Mouse (Mus musculus): ENCODE results near the gene Lrfn3. TPM values are rescaled to one million over a fixed set of nuclear protein-coding genes. Genes with fewer than 3 reads are reported as not detected.

The Lrfn3 gene
- polyA plus RNA-seq, 1 experiment from 2014 or later: 5.3 TPM

DNA sequence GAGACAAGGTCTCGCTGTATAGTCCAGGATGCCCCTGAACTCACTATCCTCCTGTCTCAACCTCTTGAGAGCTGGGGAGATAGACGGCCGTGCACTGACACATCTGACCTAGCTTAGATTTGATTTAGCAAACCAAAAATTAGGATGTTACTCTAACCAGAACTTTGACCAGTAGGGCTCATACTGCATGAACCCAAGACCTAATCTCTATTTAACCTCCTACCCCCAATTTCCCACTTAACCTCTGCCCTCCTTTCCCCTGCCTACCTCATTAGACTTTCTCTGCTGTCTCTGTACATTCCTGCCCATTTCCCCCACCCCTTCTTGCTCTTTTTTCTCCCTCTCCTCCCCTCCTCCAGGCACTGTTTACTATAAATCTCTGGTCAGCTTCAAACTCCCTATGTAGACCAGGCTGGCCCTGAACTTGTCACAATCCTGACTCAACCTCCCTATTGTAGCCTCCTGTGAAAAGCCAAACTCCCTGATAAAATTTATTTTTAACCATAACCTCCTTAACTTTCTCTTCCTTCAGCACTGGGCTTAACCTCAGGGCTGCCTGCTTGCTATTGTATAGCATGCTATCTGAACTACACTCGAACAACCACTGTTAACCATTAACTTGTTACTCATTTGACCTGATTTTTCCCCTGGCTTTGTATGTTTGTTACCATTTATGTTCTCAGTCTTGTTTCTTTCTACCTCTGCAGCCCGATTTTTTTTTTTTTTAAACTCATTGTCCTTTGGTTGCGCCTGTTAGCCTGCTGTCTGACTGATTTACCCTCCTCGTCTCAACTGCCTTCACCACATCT lies 4.0 kb downstream of the Lrfn3 start:
- 58% methylated on average over 7 of the region's 7 CpGs for WGBS
- no peak overlapping the region for H3K4me2 ChIP-seq (replicated peaks; ENCODE audit: low read depth, low read length)
- no peak overlapping the region for H3K9ac ChIP-seq (ENCODE audit: low read depth, low read length)
- ATAC-seq (ENCODE audit: low FRiP score) (no peak), DNase-seq (ENCODE audit: low spot score) (no peak)
- H3K27me3 ChIP-seq (ENCODE audit: control insufficient read depth, insufficient read depth, low read length): no peaks in the 10 kb centered on the region
- H3K27ac ChIP-seq (ENCODE audit: low read depth, low read length): no peak overlapping the region
- H3K9me3 ChIP-seq (ENCODE audit: control insufficient read depth, low read length): no peaks in the 10 kb centered on the region
- peaks cover 8% of the 10 kb centered on the region for H3K4me1 ChIP-seq (replicated peaks; ENCODE audit: control insufficient read depth, insufficient read depth, low read length)
- H3K4me3 ChIP-seq (ENCODE audit: low read depth, low read length): no peak overlapping the region
- no peaks in the 10 kb centered on the region; the same call in 1 of the 2 replicates for H3K36me3 ChIP-seq (ENCODE audit: control insufficient read depth, insufficient read depth, low read length)

DNA sequence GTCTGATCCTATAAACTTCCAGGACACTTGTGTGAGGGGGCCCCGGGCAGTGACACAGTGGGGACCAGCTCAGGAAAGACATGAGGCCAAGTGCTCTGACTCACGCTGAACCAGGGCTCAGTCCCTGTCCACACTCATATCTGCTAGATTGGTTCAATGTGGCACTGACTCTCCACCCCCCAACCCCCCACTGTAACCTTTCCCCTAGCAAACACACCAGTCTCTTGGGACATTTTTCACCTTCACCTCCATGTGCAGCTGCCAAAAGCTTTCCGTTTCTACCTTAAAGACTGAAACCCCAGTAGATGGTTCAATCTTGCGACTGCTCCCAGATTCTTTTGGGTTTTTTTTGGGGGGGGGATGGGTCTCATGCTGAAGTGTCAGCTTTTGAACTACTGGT lies 8.5 kb downstream of the Lrfn3 start:
- H3K9me3 ChIP-seq (ENCODE audit: control insufficient read depth, low read length): no peaks in the 10 kb centered on the region
- H3K27me3 ChIP-seq (ENCODE audit: control insufficient read depth, insufficient read depth, low read length): no peaks in the 10 kb centered on the region
- no peak for DNase-seq (ENCODE audit: low spot score)
- H3K9ac ChIP-seq (ENCODE audit: low read depth, low read length): no peak overlapping the region
- H3K4me3 ChIP-seq (ENCODE audit: low read depth, low read length): no peak overlapping the region
- no peak for ATAC-seq (ENCODE audit: low FRiP score)
- WGBS: 68% methylated on average over 4 of the region's 4 CpGs
- H3K4me2 ChIP-seq (replicated peaks; ENCODE audit: low read depth, low read length): no peak overlapping the region
- H3K27ac ChIP-seq (ENCODE audit: low read depth, low read length): no peak overlapping the region
- H3K36me3 ChIP-seq (ENCODE audit: control insufficient read depth, insufficient read depth, low read length): no peaks in the 10 kb centered on the region; the same call in 1 of the 2 replicates
- H3K4me1 ChIP-seq (replicated peaks; ENCODE audit: control insufficient read depth, insufficient read depth, low read length): no peaks in the 10 kb centered on the region; the same call in 1 of the 2 replicates

DNA sequence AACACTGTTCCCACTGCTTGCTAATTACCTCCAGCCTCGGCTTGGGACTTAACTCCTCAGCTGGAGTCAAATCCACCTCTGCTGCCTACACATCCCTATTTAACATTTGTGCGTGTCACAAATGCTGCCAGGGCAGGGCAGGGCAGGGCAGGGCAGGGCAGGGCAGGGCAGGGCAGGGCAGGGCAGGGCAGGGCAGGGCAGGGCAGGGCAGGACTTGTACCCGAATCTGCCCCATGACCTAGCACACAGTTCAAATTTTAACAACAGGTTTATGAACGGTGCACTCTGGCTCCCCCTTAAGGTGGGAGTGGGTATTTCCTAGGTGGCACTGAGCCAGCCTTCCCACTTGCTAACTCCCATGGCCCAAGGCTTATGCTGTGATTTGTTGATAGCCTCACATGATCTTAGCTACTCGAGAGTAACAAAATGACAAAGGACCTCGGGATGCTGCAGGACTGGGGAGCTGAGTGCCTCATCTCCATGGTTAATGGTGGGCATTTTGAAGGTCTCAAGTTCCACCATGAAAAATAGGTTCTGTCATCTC lies 9.2 kb downstream of the Lrfn3 start:
- no peak overlapping the region for H3K4me2 ChIP-seq (replicated peaks; ENCODE audit: low read depth, low read length)
- no peak overlapping the region for H3K4me3 ChIP-seq (ENCODE audit: low read depth, low read length)
- ATAC-seq (ENCODE audit: low FRiP score) (peak; percentile 57; the same call in 1 of the 2 replicates), DNase-seq (ENCODE audit: low spot score) (peak; percentile 86)
- 13% methylated on average over 6 of the region's 6 CpGs for WGBS
- no peak overlapping the region for H3K9ac ChIP-seq (ENCODE audit: low read depth, low read length)
- H3K9me3 ChIP-seq (ENCODE audit: control insufficient read depth, low read length): no peaks in the 10 kb centered on the region
- H3K27me3 ChIP-seq (ENCODE audit: control insufficient read depth, insufficient read depth, low read length): 0 out of 2 replicates have a peak, but pooled peaks cover 2% of the 10 kb centered on the region
- no peaks in the 10 kb centered on the region; the same call in 1 of the 2 replicates for H3K36me3 ChIP-seq (ENCODE audit: control insufficient read depth, insufficient read depth, low read length)
- no peaks in the 10 kb centered on the region for H3K4me1 ChIP-seq (replicated peaks; ENCODE audit: control insufficient read depth, insufficient read depth, low read length)
- no peak overlapping the region for H3K27ac ChIP-seq (ENCODE audit: low read depth, low read length)

DNA sequence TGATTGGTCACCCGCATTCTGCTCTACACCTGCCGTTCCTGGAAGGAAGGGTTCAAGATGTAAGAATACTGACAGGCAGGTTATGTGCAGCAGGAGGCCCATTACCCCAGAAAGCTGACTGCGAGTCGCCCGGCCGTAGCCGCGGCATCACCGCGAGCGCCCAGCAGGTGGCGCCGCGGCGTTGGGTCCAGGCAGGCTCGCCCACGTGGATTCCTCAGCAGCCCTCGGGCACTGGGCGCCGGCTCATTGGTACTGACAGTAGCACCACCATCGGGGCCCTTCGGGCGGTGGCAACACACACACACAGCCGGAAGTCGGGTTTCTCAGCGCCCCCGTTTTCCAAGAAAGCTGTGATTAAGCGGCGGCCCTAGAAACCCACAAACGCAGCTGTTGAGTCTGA lies 14.7 kb downstream of the Lrfn3 start:
- peak; percentile 90 for DNase-seq (ENCODE audit: low spot score)
- Histone ChIP-seq H3K9ac (ENCODE audit: low read depth, low read length) (no peak overlapping the region), H3K36me3 (ENCODE audit: control insufficient read depth, insufficient read depth, low read length) (no peaks in the 10 kb centered on the region), H3K4me2 (replicated peaks; ENCODE audit: low read depth, low read length) (no peak overlapping the region; the same call in 1 of the 2 replicates), H3K27ac (ENCODE audit: low read depth, low read length) (no peak overlapping the region), H3K4me3 (ENCODE audit: low read depth, low read length) (no peak overlapping the region), H3K4me1 (replicated peaks; ENCODE audit: control insufficient read depth, insufficient read depth, low read length) (0 out of 2 replicates have a peak, but pooled peaks cover 2% of the 10 kb centered on the region), H3K9me3 (ENCODE audit: control insufficient read depth, low read length) (no peaks in the 10 kb centered on the region), H3K27me3 (ENCODE audit: control insufficient read depth, insufficient read depth, low read length) (peaks cover 12% of the 10 kb centered on the region)
- peak; percentile 67; the same call in 1 of the 2 replicates for ATAC-seq (ENCODE audit: low FRiP score)
- WGBS: 2% methylated on average over 30 of the region's 30 CpGs

DNA sequence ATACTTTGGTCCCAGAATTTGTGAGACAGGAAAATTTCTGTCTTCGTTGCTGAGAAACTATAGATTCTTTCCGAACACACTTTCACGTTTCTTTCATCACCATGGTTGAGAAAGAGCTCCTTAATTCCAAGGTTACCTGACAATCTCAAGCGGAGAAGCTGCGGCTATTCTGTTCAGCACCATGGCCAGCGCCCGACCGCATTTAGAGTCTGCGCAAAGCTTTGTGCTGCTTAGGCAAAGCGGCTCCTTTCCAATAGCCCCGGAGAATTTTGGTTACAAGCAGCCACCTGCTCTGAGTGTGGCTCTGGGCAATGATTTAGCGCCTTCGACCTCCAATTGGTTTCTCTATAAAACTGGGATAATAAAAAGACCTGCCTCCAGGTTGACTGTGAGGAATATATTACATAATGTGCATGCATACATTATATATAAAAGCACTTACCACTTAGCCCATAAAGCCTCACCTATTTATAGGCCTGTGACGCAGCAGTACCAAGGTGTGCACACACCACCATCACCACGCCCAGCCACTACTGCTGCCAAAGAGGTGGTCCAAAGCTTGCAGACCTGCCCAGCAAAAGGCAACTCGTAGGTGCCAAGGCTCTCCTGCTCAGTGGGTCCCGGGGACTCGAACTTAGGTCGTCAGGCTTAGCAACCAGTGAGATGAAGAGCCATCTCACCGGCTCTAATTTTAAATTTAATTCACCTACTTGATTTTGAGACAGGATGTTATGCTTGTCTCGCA lies 15.8 kb downstream of the Lrfn3 start:
- 28% methylated on average over 21 of the region's 21 CpGs for WGBS
- Histone ChIP-seq H3K4me2 (replicated peaks; ENCODE audit: low read depth, low read length) (no peak overlapping the region), H3K27ac (ENCODE audit: low read depth, low read length) (no peak overlapping the region), H3K4me3 (ENCODE audit: low read depth, low read length) (no peak overlapping the region), H3K27me3 (ENCODE audit: control insufficient read depth, insufficient read depth, low read length) (peaks cover 12% of the 10 kb centered on the region), H3K36me3 (ENCODE audit: control insufficient read depth, insufficient read depth, low read length) (no peaks in the 10 kb centered on the region), H3K4me1 (replicated peaks; ENCODE audit: control insufficient read depth, insufficient read depth, low read length) (0 out of 2 replicates have a peak, but pooled peaks cover 2% of the 10 kb centered on the region), H3K9me3 (ENCODE audit: control insufficient read depth, low read length) (no peaks in the 10 kb centered on the region), H3K9ac (ENCODE audit: low read depth, low read length) (no peak overlapping the region)
- DNase-seq (ENCODE audit: low spot score): peak; percentile 83
- no peak for ATAC-seq (ENCODE audit: low FRiP score)

DNA sequence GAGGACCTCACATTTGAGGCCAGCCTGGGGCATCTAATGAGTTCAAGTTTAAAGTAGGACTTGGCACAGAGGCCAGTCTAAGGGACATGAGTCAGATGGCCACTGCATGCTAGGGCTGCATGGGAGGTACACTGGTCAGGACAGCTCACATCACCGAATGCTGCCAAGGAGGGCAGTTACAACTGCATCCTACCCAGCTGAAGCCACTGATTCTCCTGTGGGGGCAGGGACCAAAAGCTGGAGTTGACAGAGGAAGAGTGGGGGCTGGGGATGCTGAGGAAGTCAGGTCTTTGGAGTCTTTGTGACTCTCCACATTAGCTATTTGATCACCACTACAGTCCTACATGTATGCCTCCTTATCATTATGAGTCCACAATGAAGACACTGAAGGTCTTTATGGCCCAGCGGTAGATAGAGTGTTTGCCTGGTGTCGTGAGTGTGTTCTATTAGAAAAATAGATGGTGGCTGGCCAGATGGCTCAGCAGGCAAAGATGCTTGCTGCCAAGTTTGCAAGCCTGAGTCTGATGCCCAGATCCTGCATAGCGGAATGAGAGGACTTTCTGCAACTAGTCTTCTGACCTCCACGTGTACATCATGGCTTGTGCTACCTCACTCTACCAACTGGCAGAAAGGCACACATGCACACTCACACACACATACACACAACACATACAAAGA lies 23.0 kb downstream of the Lrfn3 start:
- H3K4me3 ChIP-seq (ENCODE audit: low read depth, low read length): no peak overlapping the region
- 73% methylated on average over 5 of the region's 5 CpGs for WGBS
- H3K9ac ChIP-seq (ENCODE audit: low read depth, low read length): no peak overlapping the region
- ATAC-seq (ENCODE audit: low FRiP score) (no peak), DNase-seq (ENCODE audit: low spot score) (no peak)
- no peak overlapping the region for H3K27ac ChIP-seq (ENCODE audit: low read depth, low read length)
- H3K4me2 ChIP-seq (replicated peaks; ENCODE audit: low read depth, low read length): no peak overlapping the region
- H3K4me1 ChIP-seq (replicated peaks; ENCODE audit: control insufficient read depth, insufficient read depth, low read length): no peaks in the 10 kb centered on the region
- no peaks in the 10 kb centered on the region for H3K36me3 ChIP-seq (ENCODE audit: control insufficient read depth, insufficient read depth, low read length)
- peaks cover 2% of the 10 kb centered on the region; the same call in 1 of the 2 replicates for H3K27me3 ChIP-seq (ENCODE audit: control insufficient read depth, insufficient read depth, low read length)
- no peaks in the 10 kb centered on the region for H3K9me3 ChIP-seq (ENCODE audit: control insufficient read depth, low read length)

DNA sequence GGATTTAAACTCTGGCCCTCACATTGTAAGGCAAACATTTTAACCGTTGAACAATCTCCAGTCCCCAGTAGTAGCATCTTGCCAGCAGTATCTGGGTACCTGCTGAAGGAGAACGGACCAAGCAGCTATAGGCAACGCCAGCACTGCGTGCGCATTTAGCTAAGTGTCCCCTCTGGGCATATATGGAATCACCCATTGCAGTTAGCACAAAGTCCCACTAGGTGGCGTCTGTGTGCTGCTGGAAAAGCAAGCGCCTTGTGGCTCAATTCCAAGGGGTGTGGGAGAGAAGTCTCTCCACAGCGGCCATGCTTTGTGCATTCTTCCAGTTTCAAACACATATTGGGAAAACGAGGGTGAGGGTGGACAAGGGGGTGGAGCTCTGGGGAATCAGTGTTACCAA lies 26.2 kb downstream of the Lrfn3 start:
- Histone ChIP-seq H3K4me1 (replicated peaks; ENCODE audit: control insufficient read depth, insufficient read depth, low read length) (no peaks in the 10 kb centered on the region; the same call in 1 of the 2 replicates), H3K9me3 (ENCODE audit: control insufficient read depth, low read length) (no peaks in the 10 kb centered on the region), H3K36me3 (ENCODE audit: control insufficient read depth, insufficient read depth, low read length) (no peaks in the 10 kb centered on the region), H3K27ac (ENCODE audit: low read depth, low read length) (no peak overlapping the region), H3K9ac (ENCODE audit: low read depth, low read length) (no peak overlapping the region), H3K4me2 (replicated peaks; ENCODE audit: low read depth, low read length) (no peak overlapping the region), H3K27me3 (ENCODE audit: control insufficient read depth, insufficient read depth, low read length) (peaks cover 4% of the 10 kb centered on the region), H3K4me3 (ENCODE audit: low read depth, low read length) (no peak overlapping the region)
- 3% methylated on average over 9 of the region's 9 CpGs for WGBS
- DNase-seq (ENCODE audit: low spot score) (peak; percentile 94), ATAC-seq (ENCODE audit: low FRiP score) (peak; percentile 48)

DNA sequence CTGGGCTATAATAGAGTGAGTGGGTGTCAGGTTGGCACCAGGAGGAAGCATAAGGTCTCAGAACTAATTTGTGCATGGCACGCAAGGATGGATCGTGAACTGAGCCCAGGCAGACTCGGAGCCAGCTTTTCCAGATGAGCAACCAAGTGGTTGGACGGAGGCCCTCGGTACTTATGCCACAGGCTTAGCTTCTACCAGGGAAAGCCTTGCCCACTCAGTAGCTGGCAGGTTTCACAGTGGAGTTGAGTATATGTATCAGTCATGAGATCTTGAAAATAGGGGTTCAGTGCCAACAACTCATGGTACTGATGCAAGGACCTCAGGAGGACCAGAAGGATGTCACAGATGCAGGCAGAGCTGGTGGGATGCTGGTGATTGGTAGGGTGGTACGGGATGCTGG lies 26.9 kb downstream of the Lrfn3 start:
- H3K36me3 ChIP-seq (ENCODE audit: control insufficient read depth, insufficient read depth, low read length): no peaks in the 10 kb centered on the region
- H3K4me1 ChIP-seq (replicated peaks; ENCODE audit: control insufficient read depth, insufficient read depth, low read length): no peaks in the 10 kb centered on the region; the same call in 1 of the 2 replicates
- H3K9ac ChIP-seq (ENCODE audit: low read depth, low read length): no peak overlapping the region
- WGBS: 81% methylated on average over 6 of the region's 6 CpGs
- H3K4me2 ChIP-seq (replicated peaks; ENCODE audit: low read depth, low read length): no peak overlapping the region
- no peak for DNase-seq (ENCODE audit: low spot score)
- H3K4me3 ChIP-seq (ENCODE audit: low read depth, low read length): no peak overlapping the region
- no peak overlapping the region for H3K27ac ChIP-seq (ENCODE audit: low read depth, low read length)
- no peaks in the 10 kb centered on the region for H3K9me3 ChIP-seq (ENCODE audit: control insufficient read depth, low read length)
- no peak for ATAC-seq (ENCODE audit: low FRiP score)
- H3K27me3 ChIP-seq (ENCODE audit: control insufficient read depth, insufficient read depth, low read length): peaks cover 4% of the 10 kb centered on the region
